Mouse (Mus musculus) cortical plate, adult 2 months (tissue): ENCODE data around the gene Slc4a8. TPM values are rescaled to one million over a fixed set of nuclear protein-coding genes. Genes with fewer than 3 reads are reported as not detected.

Source experiments
- H3K27ac ChIP-seq: fragments of 200-500 bp; 2 replicates; pipeline ENCODE4 v1.5.1; 2012; ENCODE audit warnings: low read length, control low read depth, inconsistent platforms; ENCODE audit not compliant: insufficient read depth
- H3K4me1 ChIP-seq: fragments of 200-500 bp; 2 replicates; pipeline ENCODE4 v1.6.1; 2011; ENCODE audit warnings: low read length; ENCODE audit not compliant: control insufficient read depth, insufficient read depth
- H3K4me3 ChIP-seq: fragments of 200-500 bp; 2 replicates; pipeline ENCODE4 v1.5.1; 2011; ENCODE audit warnings: mild to moderate bottlenecking, low read length, control low read depth; ENCODE audit not compliant: insufficient read depth
- CTCF ChIP-seq: fragments of 200-500 bp; IDR thresholded peaks from 2 replicates; pipeline ENCODE4 v1.5.1; 2011; ENCODE audit warnings: mild to moderate bottlenecking, control low read depth, low read length; ENCODE audit not compliant: insufficient read depth; ENCODE audit errors: extremely low read depth
- POLR2A ChIP-seq: fragments of 200-500 bp; IDR thresholded peaks from 2 replicates; pipeline ENCODE4 v1.6.1; 2011; ENCODE audit warnings: mild to moderate bottlenecking, low read length, control low read depth; ENCODE audit not compliant: insufficient read depth; ENCODE audit errors: extremely low read depth
- polyA plus RNA-seq: library from polyadenylated mRNA; depleted of rRNA; stranded (reverse); fragments of >200 nt; gene quantifications from 2 replicates; pipeline ENCODE4 v1.2.3, GENCODE M21; 2012; rRNA removed

Slc4a8 gene
- polyA plus RNA-seq, 1 experiment = 31.4 TPM

GRCm38 (mm10) chr15:100871107-100872011, 109.8 kb downstream of the Slc4a8 start:
- TF ChIP-seq POLR2A = no peak
- no peak for TF ChIP-seq CTCF
- Histone ChIP-seq H3K27ac (peak overlapping the region; percentile 95), H3K4me1 (peaks cover 6% of the 10 kb centered on the region), H3K4me3 (peak overlapping the region; percentile 83)

- Histone ChIP-seq H3K27ac (no peak overlapping the region), H3K4me1 (peaks cover 9% of the 10 kb centered on the region), H3K4me3 (peak overlapping the region; percentile 83)
- TF ChIP-seq POLR2A (peak; percentile 78; the same call in 1 of the 2 replicates), CTCF (no peak)
Observed at GRCm38 (mm10) chr15:100873155-100873554, 111.6 kb downstream of the Slc4a8 start.

Other genes with a start within 250 kb of the Slc4a8 start
- gene Tfcp2, start 209.7 kb upstream of the Slc4a8 start, polyA plus RNA-seq = 20.2 and 22.6 TPM in 2 replicates
- 120 and 132 TPM in 2 replicates for gene Pou6f1, start 161.8 kb upstream of the Slc4a8 start, polyA plus RNA-seq
- 202 and 216 TPM in 2 replicates for gene Dazap2, start 146.4 kb upstream of the Slc4a8 start, polyA plus RNA-seq
- 4.2 and 4.4 TPM in 2 replicates for gene Smagp, start 124.8 kb upstream of the Slc4a8 start, polyA plus RNA-seq
- 7.4 and 7.6 TPM in 2 replicates for gene Bin2, start 92.2 kb upstream of the Slc4a8 start, polyA plus RNA-seq
- 7.9 and 8.3 TPM in 2 replicates for gene Cela1, start 73.8 kb upstream of the Slc4a8 start, polyA plus RNA-seq
- 6.5 and 8.2 TPM in 2 replicates for gene Galnt6, start 32.4 kb upstream of the Slc4a8 start, polyA plus RNA-seq
- gene Scn8a, start 108.1 kb downstream of the Slc4a8 start, polyA plus RNA-seq = 111 and 115 TPM in 2 replicates